Mouse (Mus musculus): ENCODE results near the gene Ccdc167.
A peak's percentile ranks its signal among the peaks of the same experiment; 100 is the strongest.
"Not testable (repeated sequence)": the region's sequence is repeated elsewhere in the genome, so short reads cannot be mapped to it uniquely, and the experiment has no call there.

The Ccdc167 gene

GRCm38 (mm10) chr17:29719628-29720575, 3.1 kb upstream of the Ccdc167 start:
- no peak for DNase-seq (ENCODE audit: low spot score)

- DNase-seq (ENCODE audit: low spot score), result no peak
Measured at GRCm38 (mm10) chr17:29718660-29719059, 1.8 kb upstream of the Ccdc167 start.

DNA sequence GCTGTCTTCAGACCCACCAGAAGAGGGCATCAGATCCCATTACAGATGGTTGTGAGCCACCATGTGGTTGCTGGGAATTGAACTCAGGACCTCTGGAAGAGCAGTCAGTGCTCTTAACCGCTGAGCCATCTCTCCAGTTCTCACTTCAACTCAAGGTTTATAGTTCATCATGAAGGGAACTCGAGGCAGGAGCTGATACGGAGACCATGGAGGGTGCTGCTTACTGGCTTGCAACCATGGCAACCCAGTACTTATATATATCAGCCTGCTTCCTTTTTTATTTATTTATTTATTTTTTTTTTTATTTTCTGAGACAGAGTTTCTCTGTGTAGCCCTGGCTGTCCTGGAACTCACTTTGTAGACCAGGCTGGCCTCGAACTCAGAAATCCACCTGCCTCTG, 3.1 kb downstream of the Ccdc167 start:
- DNase-seq (ENCODE audit: low spot score), result not testable (repeated sequence)

GRCm38 (mm10) chr17:29712565-29712964, 4.3 kb downstream of the Ccdc167 start:
- DNase-seq (ENCODE audit: low spot score), result no peak

- no peak for DNase-seq (ENCODE audit: low spot score)
Measured at GRCm38 (mm10) chr17:29711745-29712431, 5.0 kb downstream of the Ccdc167 start.

GRCm38 (mm10) chr17:29711076-29711744, 5.6 kb downstream of the Ccdc167 start:
- no peak for DNase-seq (ENCODE audit: low spot score)

DNA sequence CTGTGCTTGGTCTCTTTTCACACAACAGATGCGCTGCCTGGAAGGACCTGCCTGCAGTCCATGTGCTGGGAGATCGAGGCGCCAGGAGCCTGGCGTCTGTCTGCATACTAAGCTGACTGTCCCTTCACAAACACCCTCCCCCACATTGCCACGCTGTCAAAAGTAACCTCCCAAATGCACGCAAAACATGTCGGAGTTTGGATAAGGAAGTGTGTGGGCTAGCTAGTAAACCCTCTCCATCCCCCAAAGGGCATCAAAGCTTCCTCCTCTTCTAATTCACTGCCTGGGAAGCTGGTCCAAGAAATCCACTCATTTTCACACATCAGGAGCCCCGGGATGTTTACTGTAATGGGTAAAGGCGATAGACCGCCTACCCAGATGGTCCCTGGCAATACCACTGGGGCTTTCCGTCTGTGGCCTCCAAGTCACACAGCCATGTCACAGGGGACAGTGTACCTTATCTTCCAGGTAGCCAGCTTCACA, 6.2 kb downstream of the Ccdc167 start:
- DNase-seq (ENCODE audit: low spot score), result no peak

DNA sequence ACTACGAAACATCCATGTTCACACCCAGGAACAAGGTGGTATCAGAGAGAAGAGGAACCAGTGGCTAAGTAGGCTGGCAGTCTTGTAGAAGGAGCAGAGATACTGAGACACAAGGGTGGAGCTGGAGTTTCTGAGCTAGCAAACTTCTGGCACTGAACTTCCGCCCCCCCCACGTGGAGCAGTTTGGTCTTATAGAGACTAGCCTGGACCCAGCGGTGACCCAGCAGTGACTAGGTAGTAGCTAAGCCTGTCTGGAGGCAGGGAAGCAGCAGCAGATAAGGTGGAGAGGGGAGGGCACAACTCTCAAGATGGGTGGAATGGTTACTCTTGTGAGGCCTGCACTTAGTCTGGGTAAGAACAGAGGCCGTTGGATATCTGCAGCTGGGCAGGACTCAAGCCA, 8.1 kb downstream of the Ccdc167 start:
- no peak for DNase-seq (ENCODE audit: low spot score)

- DNase-seq (ENCODE audit: low spot score), result no peak
Measured at GRCm38 (mm10) chr17:29706981-29707545, 9.8 kb downstream of the Ccdc167 start.

DNA sequence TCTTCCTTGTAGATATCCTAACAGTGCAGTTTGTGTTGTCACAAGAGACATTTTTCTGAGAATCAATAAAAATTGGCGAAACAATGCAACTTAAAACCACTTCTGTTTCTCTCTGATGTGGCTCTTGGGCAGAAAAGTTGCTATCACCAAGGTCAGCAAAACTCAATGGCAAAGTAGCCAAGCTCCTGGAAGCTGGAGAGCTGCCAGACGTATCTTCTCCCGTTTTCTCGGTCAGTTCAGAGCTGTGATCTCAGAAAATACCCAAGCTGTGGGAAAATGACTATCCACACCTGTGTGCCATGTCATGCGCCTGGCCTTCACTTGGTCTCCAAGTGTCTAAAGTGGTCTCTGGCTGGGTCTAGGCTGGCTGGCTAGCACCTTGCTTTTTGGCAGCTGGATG, 11.0 kb downstream of the Ccdc167 start:
- no peak for DNase-seq (ENCODE audit: low spot score)

- DNase-seq (ENCODE audit: low spot score), result no peak
Measured at GRCm38 (mm10) chr17:29704781-29705180, 12.1 kb downstream of the Ccdc167 start.

GRCm38 (mm10) chr17:29702938-29703710, 13.7 kb downstream of the Ccdc167 start:
- peak; percentile 52 for DNase-seq (ENCODE audit: low spot score)

DNA sequence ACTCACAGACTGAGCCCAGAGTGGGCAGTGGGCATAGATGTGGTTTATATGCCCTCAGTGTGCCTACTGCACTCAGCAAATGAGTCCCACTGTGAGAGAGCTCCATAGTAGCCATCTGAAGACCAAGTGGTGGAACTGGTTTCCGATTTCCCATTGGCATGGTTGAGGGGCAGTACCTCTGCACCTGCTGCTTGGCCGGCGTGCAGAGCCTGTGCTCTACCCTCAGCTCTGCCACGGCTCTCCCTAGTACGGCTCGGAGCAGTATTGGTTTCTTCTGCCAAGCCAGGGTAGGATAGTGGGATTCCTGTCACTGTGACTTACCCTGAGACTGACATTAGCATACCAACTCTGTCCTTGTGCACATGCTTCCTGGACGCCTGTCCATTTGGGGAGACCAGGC, 16.3 kb downstream of the Ccdc167 start:
- no peak for DNase-seq (ENCODE audit: low spot score)

GRCm38 (mm10) chr17:29698421-29698820, 18.4 kb downstream of the Ccdc167 start:
- no peak for DNase-seq (ENCODE audit: low spot score)

GRCm38 (mm10) chr17:29696940-29697339, 19.9 kb downstream of the Ccdc167 start:
- DNase-seq (ENCODE audit: low spot score), result no peak

- DNase-seq (ENCODE audit: low spot score), result no peak
Measured at GRCm38 (mm10) chr17:29694516-29694915, 22.3 kb downstream of the Ccdc167 start.

- no peak for DNase-seq (ENCODE audit: low spot score)
Measured at GRCm38 (mm10) chr17:29693571-29693970, 23.3 kb downstream of the Ccdc167 start.

DNA sequence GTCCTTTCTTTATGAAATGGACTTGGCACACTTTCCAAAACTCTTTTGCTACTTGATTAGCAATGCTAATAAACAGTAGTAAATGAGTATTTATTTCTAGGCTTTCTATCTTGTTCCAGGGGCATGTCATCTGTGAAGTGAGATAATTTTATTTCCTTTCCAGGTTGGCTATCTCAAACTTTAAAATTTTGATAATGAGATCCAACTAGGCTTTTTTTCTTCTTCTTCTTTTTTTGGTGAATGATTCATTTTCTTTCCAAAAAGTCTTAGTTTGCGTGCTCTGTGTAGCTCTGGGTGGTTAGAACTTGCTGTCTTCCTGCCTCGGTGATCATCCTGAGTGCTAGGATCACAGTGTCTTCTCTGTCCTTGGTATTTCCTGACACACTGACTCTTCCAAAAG, 24.0 kb downstream of the Ccdc167 start:
- no peak for DNase-seq (ENCODE audit: low spot score)

DNA sequence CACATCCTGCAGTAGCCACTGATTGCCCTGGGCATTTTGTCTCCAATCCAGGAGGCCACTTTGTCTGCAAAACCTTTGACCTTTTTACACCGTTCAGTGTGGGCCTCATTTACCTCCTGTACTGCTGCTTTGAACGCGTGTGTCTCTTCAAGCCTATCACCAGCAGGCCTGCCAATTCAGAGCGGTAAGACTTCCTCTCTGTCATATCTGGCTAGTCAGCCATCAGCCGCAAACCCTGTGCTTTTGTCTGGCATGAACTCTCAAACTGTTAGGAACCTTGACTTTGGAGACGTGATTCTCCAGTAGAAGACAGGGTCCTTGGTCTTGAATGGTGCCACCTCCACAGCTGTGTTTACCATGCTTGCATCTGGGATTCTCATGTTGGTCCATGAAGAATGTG, 26.6 kb downstream of the Ccdc167 start:
- DNase-seq (ENCODE audit: low spot score), result no peak

- no peak for DNase-seq (ENCODE audit: low spot score)
Measured at GRCm38 (mm10) chr17:29688610-29689009, 28.2 kb downstream of the Ccdc167 start.

GRCm38 (mm10) chr17:29687373-29687772, 29.5 kb downstream of the Ccdc167 start:
- no peak for DNase-seq (ENCODE audit: low spot score)
